8 mouse cellular contexts compared by ENCODE assay signal in the genomic region with DNA sequence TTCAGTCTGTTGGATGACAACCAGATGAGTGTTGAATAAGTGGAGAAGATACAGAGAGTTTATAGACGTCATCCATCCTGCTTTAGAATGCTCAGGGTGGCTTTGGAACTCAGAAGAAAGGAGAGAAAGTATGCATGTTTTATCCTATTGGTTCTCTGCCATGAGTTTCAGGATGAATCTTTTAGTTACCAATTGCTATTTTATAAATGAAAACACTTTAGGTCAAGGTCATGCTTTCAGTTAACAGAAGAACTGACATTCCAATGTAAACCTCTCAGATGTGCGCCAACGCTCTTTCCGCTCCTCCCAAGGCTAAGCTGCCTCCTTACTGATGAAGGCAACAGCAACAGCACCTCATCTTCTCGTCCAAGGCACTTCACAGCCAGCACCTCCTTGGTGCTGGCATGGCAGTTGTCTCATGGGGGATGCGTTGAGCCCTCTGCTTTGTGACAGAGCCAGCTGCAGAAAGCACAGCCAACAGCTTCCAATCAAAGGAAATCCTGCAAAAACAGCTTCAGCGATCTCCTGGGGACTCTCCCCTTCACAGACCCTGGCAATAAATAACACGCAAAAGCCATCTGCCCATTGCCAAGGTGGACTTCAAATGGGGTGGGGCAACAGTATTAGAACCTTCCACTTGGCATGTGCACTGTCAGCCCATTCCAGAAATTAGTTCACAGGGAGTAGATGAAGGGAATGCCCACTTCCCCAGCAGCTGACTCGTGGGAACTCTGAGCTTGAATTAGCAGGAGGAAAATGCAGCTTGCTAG.
DNase-seq lines count a peak whose midpoint lies in the region; ATAC-seq and TF ChIP-seq lines count a peak whose summit lies in the region.

No protein-coding gene starts in this region.

- H3K79me2 ChIP-seq in heart, adult 2 months (replicated peaks; ENCODE audit: control insufficient read depth, insufficient read depth, low read length), result no peaks in the 10 kb centered on the region

- 31% methylated on average over 9 of the region's 9 CpGs for WGBS in heart, adult 2 months
- 60% methylated on average over 9 of the region's 9 CpGs for WGBS in limb, embryonic 10.5 days

- 0 out of 2 replicates have a peak overlapping the region, but pooled peaks have one; percentile 10 for H3K9ac ChIP-seq in heart, adult 2 months (ENCODE audit: low read depth, low read length)

- peak in 1 of 2 experiments; percentile 3 for DNase-seq in layer of hippocampus, adult 2 months (ENCODE audit: low spot score in 2 of 2)
- DNase-seq in layer of hippocampus, adult 9-11 months, result no peak
- peak; percentile 25 for DNase-seq in adrenal gland, postnatal 25 days
- peak in 1 of 2 experiments; percentile 60 for DNase-seq in heart, adult 2 months
- DNase-seq in limb, embryonic 10.5 days (ENCODE audit: low spot score), result no peak
- DNase-seq in ovary, postnatal 36 days (ENCODE audit: low spot score), result peak; percentile 11
- DNase-seq in B cell, adult 2 months, result no peak

- H3K9me3 ChIP-seq in limb, embryonic 10.5 days (replicated peaks), result no peaks in the 10 kb centered on the region

- peaks cover 4% of the 10 kb centered on the region; the same call in 1 of the 2 replicates for H3K36me3 ChIP-seq in heart, adult 2 months (ENCODE audit: control insufficient read depth, insufficient read depth, low read length)
- H3K36me3 ChIP-seq in limb, embryonic 10.5 days, result no peaks in the 10 kb centered on the region

- intact Hi-C loops in heart, adult 2 months (cut with DNase I), result loop anchor here (2.0 to 5.0 kb wide), 6 partner anchors 109 to 581 kb away; partner anchors contain the start of gene Klf4

- H3K27ac ChIP-seq in layer of hippocampus, adult 2 months, result peak overlapping the region; percentile 81
- peak overlapping the region; percentile 84 for H3K27ac ChIP-seq in heart, adult 2 months
- peak overlapping the region; percentile 56; the same call in 1 of the 2 replicates for H3K27ac ChIP-seq in limb, embryonic 10.5 days

- TF ChIP-seq CTCF in layer of hippocampus, adult 2 months (conservative IDR thresholded peaks at IDR 0.05), result no peak
- TF ChIP-seq CTCF in heart, adult 2 months (IDR thresholded peaks at IDR 0.05), result no peak

- no peak for TF ChIP-seq EP300 in heart, adult 2 months (IDR thresholded peaks at IDR 0.05; ENCODE audit: insufficient read depth, low read depth, low read length)

- ATAC-seq in granulocyte monocyte progenitor cell, adult 5-6 weeks (replicated peaks; ENCODE audit: poor library complexity, severe bottlenecking), result no peak

- H3K4me3 ChIP-seq in layer of hippocampus, adult 2 months, result no peak overlapping the region; the same call in 1 of the 2 replicates
- peak overlapping the region; percentile 27; the same call in 1 of the 2 replicates for H3K4me3 ChIP-seq in heart, adult 2 months
- peak overlapping the region; percentile 22; the same call in 1 of the 2 replicates for H3K4me3 ChIP-seq in limb, embryonic 10.5 days

- TF ChIP-seq POLR2A in heart, adult 2 months (IDR thresholded peaks at IDR 0.05; ENCODE audit: insufficient read depth, low read depth, low read length), result no peak

- H3K27me3 ChIP-seq in heart, adult 2 months (ENCODE audit: control insufficient read depth, insufficient read depth, low read length), result no peaks in the 10 kb centered on the region
- H3K27me3 ChIP-seq in limb, embryonic 10.5 days (ENCODE audit: low read depth, poor library complexity, severe bottlenecking), result no peaks in the 10 kb centered on the region

- H3K4me1 ChIP-seq in heart, adult 2 months (ENCODE audit: control insufficient read depth, insufficient read depth, low read length), result peaks cover 9% of the 10 kb centered on the region
- peaks cover 11% of the 10 kb centered on the region for H3K4me1 ChIP-seq in limb, embryonic 10.5 days

Comparison
In these comparisons a context has a peak if more than half of its experiments do, and no peak if none do; other contexts are left out.
1. DNase-seq: peak in adrenal gland, postnatal 25 days (single experiment) and ovary, postnatal 36 days (single experiment); none in layer of hippocampus, adult 9-11 months (single experiment), limb, embryonic 10.5 days (single experiment) and B cell, adult 2 months (0 of 2).
2. Peak in every context shown above with its lines, with median percentiles within 50 percentile points of each other: H3K27ac ChIP-seq.